Mouse (Mus musculus): ENCODE results near the gene Vcam1.

Gene Vcam1

GRCm38 (mm10) chr3:116085962-116086361 lies 43.5 kb downstream of the Vcam1 start:
- DNase-seq (ENCODE audit: low spot score) = no peak

- no peak for DNase-seq (ENCODE audit: low spot score)
These were observed 48.4 kb downstream of the Vcam1 start for GRCm38 (mm10) chr3:116080939-116081676.

GRCm38 (mm10) chr3:116080166-116080788 lies 49.2 kb downstream of the Vcam1 start:
- no peak for DNase-seq (ENCODE audit: low spot score)

- DNase-seq (ENCODE audit: low spot score) = no peak
These were observed 51.0 kb downstream of the Vcam1 start for GRCm38 (mm10) chr3:116078490-116078889.

- DNase-seq (ENCODE audit: low spot score) = no peak
These were observed 52.7 kb downstream of the Vcam1 start for GRCm38 (mm10) chr3:116076739-116077138.

- DNase-seq (ENCODE audit: low spot score) = no peak
These were observed 56.9 kb downstream of the Vcam1 start for GRCm38 (mm10) chr3:116072584-116072983.

- DNase-seq (ENCODE audit: low spot score) = no peak
These were observed 67.3 kb downstream of the Vcam1 start for GRCm38 (mm10) chr3:116062141-116062540.

GRCm38 (mm10) chr3:116060320-116060719 lies 69.2 kb downstream of the Vcam1 start:
- no peak for DNase-seq (ENCODE audit: low spot score)
